Mouse (Mus musculus) retina, postnatal 1 day (tissue): ENCODE data around the gene Eva1c.

Source experiments
- DNase-seq: peaks from one replicate; pipeline ENCODE4 v3.0.0-alpha.2; 2012

The Eva1c gene

DNA sequence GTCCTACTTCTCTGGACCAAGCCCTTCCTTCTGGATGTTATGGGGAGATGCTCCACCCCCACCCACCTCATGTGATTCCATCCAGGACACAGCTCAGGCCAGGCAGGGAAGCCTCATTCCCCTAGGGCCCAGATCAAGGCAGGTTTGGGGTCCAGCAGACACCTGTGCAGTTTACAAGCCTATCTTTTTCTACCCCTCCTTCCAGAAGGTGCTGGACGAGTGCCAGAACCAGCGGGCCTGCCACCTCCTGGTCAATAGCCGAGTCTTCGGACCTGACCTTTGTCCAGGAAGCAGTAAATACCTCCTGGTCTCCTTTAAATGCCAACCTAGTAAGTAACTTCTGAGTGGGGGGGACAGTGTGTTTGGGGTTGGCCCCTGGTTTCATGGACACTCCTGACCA lies 42.8 kb downstream of the Eva1c start:
- DNase-seq: no peak

DNA sequence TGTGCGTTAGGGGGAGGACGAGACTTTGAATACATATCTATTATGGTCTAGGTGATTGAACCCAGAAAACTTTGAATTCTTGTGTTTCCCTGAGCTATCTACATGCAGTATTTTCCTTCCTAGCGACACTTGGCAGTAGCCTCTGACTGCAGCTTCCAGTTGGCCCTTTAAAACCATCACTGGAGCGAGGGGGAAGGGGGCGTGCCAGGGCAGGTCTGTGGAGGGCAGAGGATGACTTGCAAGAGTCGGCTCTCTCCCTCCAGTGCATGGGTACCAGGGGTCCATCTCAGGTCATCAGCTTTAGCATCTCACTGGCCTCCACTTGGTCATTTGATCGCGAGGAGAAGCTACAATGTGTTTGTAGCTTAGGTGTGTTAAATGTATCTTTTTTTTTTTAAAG lies 46.4 kb downstream of the Eva1c start:
- DNase-seq: no peak

DNA sequence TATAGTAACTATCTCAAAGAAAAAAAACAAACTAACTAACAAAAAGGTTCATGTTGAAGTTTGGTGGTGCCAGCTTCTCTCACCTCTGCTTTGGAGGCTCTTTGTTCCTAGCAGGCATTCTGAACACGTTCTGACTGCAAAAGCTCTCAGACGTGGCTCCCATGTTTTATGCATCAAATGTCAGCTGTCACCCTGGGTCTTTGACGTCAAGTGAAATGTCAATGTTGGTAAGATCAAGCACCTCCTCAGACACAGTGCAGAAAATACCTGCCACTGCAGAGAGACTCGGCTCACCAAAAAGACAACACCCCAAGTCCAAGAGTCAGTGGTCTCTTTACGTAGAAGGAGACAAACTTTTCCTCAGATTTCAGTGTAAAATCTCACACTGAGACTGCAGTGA lies 48.0 kb downstream of the Eva1c start:
- DNase-seq: no peak

DNA sequence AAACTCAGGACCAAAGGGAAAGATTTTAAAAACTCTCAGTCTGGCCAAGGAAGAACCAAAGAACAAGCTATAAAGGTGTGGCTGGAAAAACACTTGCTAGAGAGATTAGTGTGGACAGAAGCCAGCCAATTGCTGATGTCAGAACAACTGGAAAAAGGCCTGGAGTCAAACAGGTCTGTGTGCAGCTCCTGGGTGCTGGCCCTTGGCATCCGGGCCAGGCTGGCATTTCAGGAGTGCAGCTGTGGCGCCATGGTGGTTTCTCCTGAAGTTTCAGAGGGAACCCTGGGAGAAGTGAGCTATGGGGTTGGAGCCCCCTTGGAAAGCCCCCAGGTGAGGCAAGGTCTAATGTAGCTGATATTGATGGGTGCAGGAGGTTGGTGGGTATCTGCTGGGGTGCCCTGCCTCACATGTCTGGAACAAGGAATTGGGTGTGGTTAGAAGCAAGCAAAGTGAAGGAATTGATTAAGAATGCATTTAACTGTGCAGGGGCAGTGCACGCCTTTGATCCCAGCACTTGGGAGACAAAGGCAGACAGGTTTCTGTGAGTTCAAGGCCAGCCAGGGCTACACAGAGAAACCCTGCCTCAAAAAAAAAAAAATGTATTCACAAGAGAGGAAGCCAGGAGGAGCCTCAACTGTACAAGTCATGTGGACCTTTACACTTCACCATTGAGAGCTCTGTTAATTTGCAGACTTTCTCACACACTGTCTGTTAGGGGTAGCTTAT lies 51.8 kb downstream of the Eva1c start:
- DNase-seq: no peak

DNA sequence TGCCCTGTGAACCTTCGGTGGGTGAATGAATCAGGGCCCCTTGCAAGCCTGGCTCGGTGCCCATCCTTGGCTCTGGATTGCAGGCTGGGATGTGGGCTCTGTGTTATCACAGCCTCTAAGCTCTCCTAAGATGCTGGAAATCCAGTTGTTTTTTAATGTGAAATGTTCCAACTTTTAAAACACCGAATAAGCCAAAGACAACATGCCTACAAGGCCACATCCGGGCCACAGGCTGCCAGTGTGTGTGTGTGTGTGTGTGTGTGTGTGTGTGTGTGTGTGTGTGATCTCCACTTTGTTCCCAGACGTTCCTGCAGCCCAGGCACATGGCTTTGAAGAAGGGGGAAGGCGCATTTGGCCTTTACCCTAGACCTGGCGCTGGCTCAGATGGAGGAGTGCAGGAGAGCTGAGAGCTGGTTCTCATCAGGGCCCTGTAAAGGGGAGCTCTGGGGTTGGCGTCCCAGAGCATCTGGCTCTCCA lies 56.0 kb downstream of the Eva1c start:
- no peak for DNase-seq

DNA sequence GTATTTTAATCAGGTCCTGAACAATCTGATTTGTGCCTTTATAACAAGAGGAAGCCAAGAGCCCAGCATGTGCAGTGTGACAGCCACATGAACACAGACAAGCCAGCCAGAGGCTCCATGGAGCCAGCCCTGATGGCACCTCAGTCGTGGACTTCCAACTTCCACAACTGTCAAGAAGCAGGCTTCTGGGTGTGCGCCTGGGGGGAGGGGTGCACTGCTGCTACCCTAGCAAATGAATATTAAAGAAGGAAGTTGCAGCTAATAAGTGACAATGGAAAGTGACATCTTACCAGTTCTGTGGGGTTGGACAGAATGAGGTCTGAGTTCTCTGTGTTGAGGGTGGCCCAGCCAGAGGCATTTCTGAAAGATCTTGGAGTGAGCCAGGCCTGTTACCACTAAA lies 58.8 kb downstream of the Eva1c start:
- DNase-seq: no peak

DNA sequence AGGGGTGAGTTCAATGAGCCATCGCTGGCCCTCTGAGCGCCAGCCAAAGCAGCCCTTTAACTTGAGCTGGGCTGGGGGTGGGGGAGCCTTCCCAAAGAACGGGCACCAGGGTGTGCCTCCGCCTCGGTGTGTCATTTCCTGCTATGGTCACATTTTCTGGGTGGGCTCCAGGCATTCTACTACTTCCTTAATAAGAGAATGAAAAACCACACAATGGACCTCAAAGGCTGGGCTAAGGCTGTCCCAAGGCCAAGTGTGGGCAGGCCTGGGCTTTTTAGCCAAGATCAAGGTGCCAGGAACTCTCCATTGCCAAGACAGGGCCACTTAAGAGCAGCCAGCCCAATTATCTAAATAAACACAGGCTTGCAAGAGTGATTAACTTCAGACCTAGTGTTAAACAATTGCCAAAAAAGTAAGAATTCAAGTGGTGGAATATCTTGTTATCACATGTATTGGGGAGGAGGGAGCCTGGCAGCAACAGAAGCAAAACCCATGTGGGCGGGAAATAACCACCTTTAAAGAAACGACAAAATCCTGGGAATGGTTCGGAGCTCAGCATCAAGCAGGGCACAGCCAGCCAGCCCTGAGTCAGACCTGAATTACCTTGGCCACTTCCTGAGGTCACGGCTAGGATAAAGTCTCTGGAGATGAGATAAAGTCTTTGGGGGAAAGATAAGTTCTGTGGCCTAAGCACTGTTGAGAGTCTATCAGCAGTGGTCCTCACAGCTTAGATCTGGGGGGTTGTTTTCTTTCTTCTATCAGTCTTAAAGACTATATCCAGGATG lies 59.5 kb downstream of the Eva1c start:
- no peak for DNase-seq

DNA sequence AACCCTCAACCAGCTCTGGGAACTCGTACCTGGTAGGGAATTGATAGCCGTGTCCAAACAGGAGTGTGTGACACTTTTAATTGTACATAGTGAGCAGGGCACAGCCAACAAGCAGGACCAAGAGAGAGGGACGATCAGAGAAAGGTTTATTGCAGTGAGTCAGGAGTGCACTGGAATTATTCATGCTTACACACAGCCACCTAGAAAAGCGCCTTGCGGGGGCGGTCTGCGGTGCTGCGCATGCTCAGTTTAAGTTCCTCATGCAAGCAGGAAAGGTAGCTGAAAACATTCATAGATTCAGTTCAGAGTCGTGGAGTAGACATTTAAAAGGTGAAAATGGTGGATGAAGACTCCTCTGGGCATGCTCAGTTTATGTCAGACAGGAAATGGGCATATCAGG lies 64.2 kb downstream of the Eva1c start:
- no peak for DNase-seq

DNA sequence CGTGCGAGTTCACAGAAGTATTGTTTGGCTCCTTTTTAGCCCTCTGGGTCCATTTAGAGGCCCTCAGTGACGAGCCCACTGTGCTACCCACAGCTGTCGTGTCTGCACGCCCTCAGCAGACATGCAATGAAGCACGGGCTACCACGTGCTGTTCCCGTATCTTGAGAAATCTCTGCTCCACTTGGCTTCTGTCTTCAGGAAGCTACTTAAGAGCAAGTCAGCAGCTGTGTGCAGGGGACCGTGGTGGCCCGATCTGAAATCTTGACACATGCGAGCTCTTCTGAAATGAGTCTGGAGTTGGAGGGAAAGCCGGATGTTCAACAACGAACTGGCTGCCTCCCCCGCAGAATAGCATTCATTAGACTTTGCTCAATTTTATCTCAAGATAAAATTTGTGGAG lies 65.1 kb downstream of the Eva1c start:
- DNase-seq: peak; percentile 53

DNA sequence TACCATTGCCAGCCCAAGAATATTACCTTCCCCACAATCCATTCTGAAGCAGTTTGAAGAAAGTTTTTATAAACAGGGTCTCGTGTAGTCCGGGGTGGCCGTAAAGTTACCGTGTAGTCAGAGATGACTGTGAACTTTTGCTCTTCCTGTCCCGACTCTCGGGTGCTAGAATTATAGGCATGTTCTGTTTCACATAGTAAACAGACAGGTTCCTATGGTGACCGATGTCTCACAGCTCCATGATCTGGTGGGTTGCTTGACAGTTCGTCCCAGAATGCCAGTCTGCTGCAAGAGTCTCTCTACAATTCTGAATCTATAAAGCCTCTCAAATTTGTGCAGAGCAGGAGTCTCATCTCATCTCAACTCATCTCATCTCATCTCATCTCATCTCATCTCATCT lies 65.6 kb downstream of the Eva1c start:
- DNase-seq: no peak

DNA sequence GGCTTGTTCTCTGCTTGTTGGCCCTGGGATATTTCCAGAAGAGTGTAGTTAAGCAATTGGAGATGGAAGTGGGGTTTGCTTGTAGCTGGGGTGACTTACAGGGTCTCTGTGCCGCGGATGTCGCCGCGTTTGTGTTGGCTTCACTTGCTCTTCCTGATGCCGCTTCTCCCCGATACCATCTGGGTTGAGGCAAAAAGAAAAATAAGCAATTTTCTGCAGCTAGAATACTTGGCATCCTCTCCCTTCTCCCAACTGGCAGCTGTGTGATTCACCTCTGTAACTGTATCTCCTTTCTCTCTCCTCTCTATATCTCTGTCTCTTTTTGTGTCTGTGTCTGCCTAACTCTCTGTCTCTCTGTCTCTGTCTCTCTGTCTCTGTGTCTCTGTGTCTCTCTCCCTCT lies 66.5 kb downstream of the Eva1c start:
- no peak for DNase-seq

DNA sequence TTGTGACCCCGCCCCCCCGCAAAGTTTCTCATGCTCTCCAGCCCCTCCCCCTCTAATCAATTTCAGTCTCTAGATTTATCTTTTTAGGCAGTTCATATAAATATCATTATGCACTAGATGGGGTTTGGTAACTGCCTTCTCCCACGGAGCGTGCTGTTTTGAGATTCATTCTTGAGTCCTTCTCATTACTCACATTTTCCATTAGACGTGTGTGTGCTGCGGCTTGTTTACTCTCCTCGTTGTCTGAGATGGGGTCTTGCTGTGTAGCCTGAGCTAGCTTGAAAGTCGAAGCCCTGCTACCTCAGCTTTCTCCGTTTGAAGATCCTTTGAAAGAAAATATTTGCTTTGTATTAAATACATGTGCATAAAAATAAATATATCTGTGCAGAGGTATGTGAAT lies 67.3 kb downstream of the Eva1c start:
- DNase-seq: no peak

DNA sequence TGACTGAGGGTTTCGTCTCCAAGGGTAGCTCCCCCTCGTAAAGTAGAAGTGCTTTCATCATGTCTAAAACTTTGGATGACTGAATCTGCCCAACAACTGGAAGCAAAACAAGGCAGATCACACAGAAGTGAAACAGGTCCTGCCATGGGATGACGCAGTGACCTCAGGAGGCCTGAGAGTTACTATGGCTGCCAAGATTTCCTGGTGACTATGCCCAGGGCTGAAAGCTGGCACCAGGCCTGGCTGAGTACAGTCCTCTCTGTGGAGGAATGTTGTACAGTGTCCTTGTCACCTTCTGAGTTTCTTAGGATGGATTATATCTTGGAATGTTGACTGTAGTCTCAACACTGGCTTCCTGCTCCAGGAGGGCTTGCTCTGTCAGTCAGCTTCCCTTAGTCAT lies 71.1 kb downstream of the Eva1c start:
- DNase-seq: no peak

DNA sequence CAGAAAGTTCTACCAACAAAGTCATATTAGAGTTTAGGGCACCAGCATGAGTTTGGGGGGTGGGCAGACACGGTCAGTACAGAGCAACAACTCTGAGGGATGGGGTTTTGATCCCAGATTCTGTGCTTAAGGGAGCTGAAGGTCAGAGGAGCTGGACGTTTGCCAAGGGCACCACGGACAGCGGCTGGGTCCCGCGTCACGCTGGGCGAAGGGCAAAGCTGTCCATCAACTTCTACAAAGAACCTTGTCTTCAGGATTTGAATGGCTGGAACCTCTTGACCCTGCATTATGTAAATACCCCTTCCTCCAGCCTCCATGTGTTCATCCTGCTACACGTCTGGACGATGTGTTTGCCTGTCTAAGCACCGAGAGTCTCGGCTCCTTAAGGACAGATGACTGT lies 73.0 kb downstream of the Eva1c start:
- DNase-seq: peak; percentile 50

DNA sequence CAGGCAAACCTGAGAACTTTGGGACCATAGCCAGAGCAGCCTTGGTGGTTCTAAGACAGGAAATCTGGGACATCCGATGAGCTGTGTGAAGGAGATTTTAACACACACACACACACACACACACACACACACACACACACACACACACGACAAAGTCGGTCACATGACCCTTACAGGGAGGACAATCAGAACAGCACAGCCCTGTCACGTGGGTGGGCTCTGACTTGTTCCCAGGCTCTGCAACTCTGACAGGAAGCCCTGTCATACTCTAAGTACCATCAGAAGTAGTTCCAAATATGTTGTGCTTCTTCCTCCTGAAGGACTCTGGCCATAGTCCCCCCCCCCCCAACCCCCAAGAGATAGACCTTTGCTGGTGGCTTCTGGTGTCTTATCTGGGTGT lies 74.8 kb downstream of the Eva1c start:
- DNase-seq: no peak

DNA sequence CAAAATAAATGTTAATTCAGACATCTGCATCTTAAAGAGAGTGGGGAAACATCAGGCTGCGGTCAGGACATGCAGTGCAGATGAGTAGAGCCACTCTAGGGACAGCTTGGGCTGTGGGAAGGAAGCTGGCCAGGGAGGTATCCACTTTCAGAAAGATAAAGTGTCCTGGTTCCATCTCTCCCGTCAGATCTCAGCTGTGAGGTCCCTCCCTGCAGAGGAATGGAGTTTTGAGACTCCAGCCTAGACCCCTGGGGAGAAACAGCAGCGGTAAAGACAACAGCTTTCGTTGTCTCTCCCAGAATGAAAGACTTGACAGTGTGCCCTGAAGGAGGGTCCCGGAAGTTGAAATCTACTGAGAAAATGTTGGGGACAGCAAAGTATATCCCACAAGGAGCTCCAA lies 76.8 kb downstream of the Eva1c start:
- no peak for DNase-seq

DNA sequence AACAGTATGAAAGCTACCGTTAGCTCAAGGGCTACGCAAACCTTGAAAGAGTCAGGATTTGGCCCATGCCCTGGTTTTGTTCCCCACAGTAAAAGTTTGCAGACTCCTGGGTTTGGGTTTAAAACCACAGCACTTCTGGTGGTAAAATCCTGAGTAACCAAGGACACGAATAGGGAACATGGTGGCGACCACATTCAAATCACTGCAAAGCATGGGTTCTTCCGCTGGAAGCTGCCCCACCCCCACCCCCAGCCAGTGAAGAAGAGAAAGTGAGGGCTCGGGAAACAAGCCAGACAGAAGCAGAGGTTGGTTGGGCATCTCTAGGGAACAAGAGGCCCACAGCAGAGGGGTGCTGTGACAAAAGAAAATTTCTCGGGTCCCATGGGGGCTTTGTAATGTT lies 80.7 kb downstream of the Eva1c start:
- DNase-seq: no peak

DNA sequence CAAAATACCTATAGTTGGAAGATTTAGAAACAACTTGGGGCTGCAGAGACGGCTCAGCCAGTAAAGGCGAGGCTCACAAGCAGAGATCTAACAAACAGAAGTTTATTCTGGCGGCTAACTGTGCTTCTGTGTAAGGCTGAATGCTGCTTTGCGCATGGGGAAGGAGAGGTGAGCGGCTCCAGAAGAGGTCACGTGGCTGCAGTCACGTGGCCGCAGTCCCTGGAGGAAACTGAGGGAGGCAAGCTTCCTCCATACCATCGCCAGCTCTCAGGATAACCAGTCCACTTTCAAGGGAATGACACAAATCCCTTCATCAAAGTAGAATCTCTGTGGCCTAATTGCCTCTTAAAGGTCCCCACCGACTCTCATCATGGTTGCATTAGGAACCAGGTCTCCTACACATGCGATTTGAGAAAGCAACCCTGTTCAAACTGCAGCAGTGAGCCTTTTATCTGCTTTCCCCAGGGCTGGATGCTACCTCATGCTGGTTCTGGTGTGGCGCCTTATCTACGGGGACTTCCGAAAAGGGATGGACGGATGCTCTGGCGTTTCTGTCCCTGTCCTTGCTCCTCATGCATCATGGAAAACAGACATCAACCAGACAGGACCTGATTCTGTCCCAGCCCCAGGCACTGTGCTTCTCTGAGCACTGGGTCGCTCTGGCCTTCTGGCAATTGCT lies 84.5 kb downstream of the Eva1c start:
- no peak for DNase-seq

DNA sequence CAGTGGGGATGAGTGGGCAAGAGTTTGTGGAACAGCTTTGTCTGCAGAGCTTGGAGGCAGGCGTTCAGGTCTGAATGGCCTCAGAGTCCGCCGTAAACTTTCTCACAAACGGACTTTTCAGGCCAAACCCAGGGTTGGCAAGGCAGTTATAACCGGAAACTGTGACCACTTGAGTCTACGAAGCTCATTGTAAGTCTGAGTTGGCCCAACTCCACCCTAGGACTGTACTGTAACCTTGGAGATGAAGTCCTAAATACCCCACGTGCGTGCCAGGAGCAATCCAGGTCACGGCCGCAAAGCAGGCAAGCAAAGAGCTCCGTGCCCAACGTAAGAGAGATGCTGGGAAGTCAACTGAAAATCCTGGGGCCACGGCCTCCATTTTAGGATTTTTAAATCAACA lies 85.2 kb downstream of the Eva1c start:
- DNase-seq: no peak

DNA sequence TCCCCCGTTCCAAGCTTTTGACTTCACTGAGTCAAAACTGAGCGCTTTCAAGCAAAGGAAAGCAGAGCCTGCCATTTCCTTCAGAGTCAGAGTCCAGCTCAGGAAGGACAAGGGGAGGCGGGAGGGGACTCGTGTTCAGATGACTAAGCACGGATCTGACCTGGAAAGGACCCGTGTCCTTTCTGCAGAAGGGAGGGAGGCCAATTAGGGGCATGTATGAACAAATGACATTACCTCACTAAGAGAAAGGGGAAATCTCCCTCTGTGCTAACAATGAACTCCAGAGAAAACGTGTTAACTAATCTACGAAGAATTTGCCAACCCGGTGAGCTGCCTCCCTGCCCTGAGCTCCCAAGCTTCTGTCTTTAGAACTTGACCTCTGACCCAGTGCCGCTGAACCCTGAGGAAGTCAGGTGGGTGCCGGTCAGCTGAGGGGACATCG lies 89.5 kb downstream of the Eva1c start:
- peak; percentile 72 for DNase-seq

DNA sequence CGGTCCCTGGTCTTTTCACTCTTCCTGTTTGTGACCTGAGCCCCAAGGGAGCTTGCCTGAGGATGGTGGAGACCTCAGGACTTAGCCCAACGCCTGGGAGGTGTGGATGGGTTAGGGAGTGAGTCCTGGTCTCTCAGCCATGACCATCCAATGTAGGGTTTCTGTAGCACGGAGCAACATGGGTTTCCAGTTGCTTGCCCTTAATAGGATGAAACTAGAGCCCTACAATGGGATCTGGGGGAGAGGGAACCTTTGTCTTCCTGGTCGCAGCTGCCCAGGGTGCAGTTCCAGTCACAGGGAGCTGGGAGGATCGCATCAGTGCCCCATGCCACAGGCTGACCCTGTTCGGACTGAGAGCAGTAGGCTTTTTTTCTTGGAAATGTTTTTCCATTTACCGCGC lies 90.6 kb downstream of the Eva1c start:
- DNase-seq: no peak

DNA sequence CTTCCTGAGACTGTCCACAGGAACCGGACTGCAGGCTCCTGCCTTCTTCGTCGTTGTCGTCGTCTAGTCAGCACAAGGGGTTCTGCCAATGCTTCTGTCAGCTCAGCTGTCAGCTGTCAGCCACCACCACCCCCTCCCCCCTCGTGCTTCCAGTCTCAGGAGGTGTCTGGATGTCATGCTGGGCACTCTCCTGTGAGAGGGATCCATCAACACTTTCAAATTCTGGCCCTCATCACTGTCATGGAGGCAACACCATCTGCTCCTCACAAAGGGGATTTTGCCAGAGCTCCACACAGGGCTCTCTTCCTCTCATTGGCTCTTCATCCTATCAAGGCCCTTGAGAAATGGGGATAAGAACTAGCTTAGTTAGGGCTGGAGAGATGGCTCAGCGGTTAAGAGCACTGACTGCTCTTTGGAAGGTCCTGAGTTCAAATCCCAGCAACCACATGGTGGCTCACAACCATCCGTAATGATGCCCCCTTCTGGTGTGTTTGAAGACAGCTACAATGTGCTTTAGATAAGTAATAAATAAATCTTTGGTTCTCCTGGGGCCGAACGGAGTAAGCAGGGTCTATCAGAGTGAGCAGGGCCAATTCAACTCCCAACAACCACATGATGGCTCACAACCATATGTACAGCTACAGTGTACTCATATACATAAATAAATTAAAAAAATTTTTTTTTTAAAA lies 95.1 kb downstream of the Eva1c start:
- peak; percentile 53 for DNase-seq
